Mouse (Mus musculus): ENCODE results near the gene Naif1.

The Naif1 gene

GRCm38 (mm10) chr2:32449761-32450754 is at the start of gene Naif1:
Gene Naif1, plus strand, starts transcription at chr2:32450457.
- in situ Hi-C loops (cut with MboI, MseI), result no loop called here

DNA sequence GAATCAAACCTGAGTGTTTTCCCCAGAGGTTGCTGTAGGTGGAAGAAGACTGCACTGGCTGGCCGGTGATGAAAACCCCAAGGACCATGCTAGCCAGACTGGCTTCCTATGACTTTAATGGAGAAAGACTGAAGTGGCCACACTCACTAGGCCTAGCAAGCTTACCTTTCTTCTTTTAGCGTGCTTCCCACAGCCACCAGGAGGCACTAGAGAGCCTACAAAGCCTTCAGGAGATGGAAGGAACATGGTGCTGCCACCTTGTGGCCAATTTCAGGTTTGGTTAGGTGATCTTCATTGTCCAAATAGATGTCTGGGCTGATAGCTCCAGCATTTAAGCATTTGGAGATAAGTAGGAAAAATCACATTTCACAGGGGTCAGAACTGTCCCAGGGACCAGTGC is 45.6 kb upstream of the Naif1 start:
- in situ Hi-C loops (cut with MboI, MseI), result loop anchor here (5.0 kb wide), 1 partner anchor 83 kb away; no protein-coding TSS in a partner anchor

DNA sequence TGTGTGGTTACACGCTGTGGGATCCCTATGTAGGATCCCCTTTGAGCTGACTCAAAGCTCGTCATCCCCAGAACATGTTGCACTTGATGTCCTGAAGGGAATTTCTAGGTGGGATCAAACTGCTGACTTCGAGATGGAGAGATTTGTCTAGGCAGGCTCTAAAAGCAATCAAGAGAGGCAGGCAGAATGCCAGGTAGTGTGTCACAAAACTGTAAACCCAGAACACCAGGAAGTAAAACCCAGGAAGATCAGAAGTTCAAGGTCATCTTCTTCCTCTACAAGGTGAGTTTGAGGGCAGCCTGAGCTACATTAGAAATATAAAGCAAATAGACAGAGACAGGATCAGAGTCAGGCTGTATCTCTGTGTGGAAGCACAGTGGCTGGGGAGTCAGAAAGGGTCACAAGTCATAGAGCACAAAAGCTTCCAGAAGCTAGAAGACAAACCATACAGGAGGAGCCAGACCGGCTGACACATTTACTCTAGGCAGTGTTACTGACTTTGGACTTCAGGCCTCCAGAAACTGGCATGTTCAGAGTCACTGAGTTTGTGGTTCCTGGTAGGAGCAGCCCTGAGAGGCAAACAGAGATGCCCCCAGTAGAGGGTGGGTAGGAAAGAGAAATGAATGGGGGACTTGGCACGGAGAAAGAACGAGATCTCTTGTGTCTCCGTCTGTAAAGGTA is 43.0 kb upstream of the Naif1 start:
- in situ Hi-C loops (cut with MboI, MseI), result loop anchor here (5.0 kb wide), 1 partner anchor 80 kb away; no protein-coding TSS in a partner anchor

GRCm38 (mm10) chr2:32408429-32409424 is 41.5 kb upstream of the Naif1 start:
- in situ Hi-C loops (cut with MboI, MseI), result loop anchor here (5.0 kb wide), 1 partner anchor 79 kb away; no protein-coding TSS in a partner anchor

DNA sequence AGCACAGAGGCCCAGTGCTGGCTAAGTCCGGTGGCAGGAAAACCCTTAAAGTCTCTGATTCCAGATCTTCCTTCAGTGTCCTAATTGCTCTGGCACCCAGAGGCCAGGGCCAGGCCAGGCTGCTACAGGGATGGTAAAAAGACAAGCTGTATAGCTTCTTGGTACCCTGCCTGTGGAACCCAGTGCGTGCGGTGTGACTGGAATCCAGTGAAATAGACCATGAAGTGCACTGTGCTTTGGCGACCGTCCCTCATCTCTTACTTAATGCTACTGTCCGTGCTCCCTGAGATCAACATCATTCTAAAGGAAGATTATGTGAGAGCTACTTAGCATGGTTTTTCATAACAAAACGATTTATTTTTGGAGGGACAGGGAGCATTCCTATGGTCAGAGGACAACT is 38.9 kb upstream of the Naif1 start:
- in situ Hi-C loops (cut with MboI, MseI), result no loop called here

- in situ Hi-C loops (cut with MboI, MseI), result no loop called here
These were observed 37.3 kb upstream of the Naif1 start for GRCm38 (mm10) chr2:32412742-32413531.

DNA sequence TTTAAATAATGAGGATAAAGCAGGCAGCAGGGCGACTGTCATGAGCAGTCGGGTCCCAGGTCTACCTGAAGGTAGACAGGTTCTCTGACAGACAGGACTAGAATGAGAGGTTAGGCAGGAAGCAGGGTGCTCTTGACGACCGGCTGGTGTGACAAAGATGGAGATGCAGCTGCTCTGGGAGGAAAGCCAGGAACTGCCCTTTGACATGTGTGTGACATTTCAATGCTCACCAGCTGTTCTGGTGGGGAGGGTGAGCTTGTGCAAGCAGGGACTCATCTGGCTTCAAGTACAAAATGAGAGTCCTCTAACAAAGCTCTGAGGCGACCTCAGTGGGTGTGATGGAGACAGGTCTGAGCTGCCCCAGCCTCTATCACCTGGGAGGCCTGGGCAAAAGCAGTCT is 36.3 kb upstream of the Naif1 start:
- in situ Hi-C loops (cut with MboI, MseI), result no loop called here

- in situ Hi-C loops (cut with MboI, MseI), result no loop called here
These were observed 34.5 kb upstream of the Naif1 start for GRCm38 (mm10) chr2:32415801-32416200.

- in situ Hi-C loops (cut with MboI, MseI), result no loop called here
These were observed 33.7 kb upstream of the Naif1 start for GRCm38 (mm10) chr2:32416556-32416955.

DNA sequence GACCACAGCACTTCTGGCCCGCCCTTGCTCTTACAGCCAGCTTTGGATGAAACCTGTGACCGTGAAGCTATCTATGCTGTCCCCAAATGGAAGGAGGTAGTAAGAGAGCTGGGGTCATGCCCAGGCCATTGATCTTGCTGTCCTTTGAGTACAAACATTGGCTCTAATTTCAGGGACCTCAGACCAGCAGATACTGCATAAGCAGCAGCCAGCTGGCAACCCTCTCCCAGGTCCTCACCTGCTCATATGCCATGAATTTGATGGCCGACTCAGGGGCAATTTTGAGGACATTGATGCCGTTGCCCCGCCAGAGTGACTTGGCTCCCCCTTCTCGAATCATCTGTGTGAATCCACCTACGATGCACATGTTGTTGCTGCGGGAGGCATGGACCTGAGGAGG is 32.8 kb upstream of the Naif1 start:
- in situ Hi-C loops (cut with MboI, MseI), result no loop called here

- in situ Hi-C loops (cut with MboI, MseI), result no loop called here
These were observed 31.7 kb upstream of the Naif1 start for GRCm38 (mm10) chr2:32418430-32419151.

DNA sequence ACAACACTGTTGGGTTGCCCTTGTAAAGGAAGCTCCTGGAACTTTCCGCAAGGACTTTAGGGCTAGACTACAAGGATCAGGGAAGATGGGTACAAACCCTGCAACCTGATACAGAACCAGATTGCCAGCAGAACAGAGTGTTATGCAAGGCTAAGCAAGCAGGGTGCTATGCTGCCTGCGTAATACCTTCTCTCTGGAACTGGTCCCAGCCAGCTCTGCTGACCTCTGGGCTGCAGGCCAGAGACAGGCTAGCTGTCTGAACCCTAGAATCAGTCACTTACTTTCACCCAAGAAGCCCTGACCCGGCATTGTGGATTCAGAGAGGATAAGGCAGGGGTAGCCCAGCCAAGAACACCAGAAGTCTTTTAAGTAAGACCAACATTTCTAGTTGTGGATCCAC is 30.9 kb upstream of the Naif1 start:
- in situ Hi-C loops (cut with MboI, MseI), result no loop called here

GRCm38 (mm10) chr2:32420066-32420608 is 30.1 kb upstream of the Naif1 start:
- in situ Hi-C loops (cut with MboI, MseI), result no loop called here

DNA sequence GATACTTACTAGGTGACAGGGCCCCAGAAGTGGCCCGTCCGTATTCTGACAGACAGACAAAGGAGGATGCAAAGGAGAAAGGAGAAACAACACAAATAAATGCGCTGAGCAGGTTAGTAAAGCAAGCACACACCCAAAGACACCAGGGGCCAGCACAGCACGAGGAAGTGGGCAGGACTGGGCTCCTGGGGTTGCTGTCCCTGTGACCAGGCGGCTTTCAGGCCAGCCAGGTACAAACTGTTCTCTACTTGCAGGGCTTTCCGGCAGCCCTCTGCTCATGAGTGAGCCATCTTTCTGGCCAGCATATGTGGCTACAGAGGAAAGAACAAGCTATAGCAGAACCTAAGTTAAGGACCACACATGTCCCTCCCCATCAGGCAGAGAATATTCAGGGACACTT is 29.6 kb upstream of the Naif1 start:
- in situ Hi-C loops (cut with MboI, MseI), result no loop called here

GRCm38 (mm10) chr2:32421851-32422251 is 28.4 kb upstream of the Naif1 start:
- in situ Hi-C loops (cut with MboI, MseI), result no loop called here

DNA sequence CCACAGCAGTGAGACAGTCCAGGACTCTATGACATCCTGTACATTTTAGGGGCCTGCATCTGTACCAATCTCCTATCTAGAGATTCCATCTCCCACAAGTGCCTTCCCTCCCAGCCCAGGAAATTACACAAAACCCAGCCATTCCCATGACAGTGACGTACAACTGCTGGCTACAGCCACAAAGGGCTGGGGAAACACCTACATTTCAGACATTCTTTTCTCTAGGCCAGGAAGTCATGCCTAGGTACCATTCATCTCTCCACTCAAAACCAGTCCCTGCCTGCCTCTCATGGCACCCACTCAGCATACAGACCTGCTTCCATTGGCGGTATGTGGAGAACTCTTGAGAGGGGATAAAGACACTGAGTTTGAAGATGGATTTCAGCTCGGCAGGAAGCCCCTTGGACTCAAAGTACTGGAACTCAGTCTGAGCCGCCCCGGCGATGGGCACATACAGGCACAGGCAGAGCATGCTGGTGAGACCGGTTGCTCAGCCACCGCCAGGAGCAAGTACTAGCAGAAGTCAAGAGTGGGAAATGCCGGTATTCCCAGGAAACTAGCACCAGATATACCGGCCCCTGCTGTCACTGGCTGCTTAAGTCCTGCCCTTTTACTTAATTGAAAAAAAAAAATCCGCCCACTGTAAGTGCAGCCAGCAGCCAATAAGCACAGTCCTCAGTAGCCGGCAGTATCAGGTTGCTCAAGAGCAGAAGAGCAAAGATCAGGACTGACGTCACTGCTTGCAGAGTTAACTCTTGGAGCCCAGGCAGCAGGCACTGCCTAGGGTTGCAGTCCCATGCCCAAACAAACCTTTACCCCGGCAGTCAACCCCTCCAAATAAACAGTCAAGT is 26.6 kb upstream of the Naif1 start:
- in situ Hi-C loops (cut with MboI, MseI), result no loop called here

DNA sequence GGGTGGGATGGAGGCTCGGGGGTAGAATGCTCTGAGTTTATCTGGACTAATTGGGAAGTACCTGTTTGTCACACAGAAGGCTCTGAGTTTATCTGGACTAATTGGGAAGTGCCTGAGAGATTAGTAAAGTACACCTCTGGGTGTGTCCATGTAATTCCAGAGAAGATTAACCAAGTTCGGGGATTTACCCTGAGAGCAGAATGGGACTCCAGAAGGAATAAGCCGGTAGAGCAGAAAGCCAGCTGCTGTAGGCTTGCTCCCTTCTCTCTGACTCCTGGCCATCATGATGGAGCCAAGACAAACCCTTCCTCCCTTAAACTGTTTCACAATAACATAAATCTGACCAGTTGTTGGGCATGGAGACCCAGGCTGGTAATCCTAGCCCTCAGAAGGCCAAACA is 25.5 kb upstream of the Naif1 start:
- in situ Hi-C loops (cut with MboI, MseI), result no loop called here

DNA sequence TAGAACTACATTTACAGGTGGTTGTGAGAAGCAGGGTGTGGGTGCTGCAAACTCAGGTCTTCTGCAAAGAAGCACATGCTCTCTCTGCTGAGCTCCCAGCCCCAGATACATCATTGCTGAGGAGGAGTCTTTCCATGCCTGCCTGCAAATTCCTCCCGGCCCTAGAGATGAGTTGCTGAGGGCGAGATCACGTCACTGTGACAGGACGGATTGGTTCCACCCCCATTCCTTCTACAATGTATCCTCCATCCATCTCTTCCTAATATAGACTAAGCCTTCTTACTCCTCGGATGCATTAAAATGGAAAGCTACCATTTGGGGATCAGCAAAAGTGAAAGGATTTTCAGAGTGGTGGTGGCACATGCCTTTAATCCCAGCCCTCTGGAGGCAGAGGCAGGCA is 24.7 kb upstream of the Naif1 start:
- in situ Hi-C loops (cut with MboI, MseI), result no loop called here

GRCm38 (mm10) chr2:32426141-32426540 is 24.1 kb upstream of the Naif1 start:
- in situ Hi-C loops (cut with MboI, MseI), result no loop called here
